Mouse (Mus musculus) heart, adult 2 months (tissue): ENCODE measurements around the gene Sept4.

Source experiments
- CTCF ChIP-seq: fragments of 200-600 bp; IDR thresholded peaks from 2 replicates; pipeline ENCODE4 v1.8.1; 2022; ENCODE audit warnings: antibody characterized with exemption, mild to moderate bottlenecking, moderate library complexity
- EP300 ChIP-seq: fragments of 200-500 bp; IDR thresholded peaks from 2 replicates; pipeline ENCODE4 v1.6.1; 2011; ENCODE audit warnings: low read depth, low read length, control low read depth; ENCODE audit not compliant: insufficient read depth

DNA sequence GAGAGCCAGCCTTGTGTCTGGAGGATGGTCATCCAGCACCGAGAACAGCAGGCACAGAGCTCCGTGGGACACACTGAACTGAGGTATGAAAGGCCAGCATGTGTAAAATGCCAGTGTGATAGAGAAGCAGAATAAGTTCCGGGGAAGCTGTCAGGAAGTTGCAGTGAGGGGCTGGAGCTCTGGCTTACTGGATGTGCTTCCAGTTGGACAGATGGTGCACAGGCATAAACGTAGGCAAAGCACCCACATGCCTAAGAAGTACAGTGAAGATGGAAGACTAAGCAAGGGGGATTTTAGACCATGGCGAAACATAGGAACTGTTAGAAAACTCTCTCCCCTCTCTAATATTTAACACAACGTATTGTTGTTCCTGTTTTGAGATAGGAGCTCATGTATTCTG lies 7.5 kb upstream of the Sept4 start:
- no peak for TF ChIP-seq EP300
- TF ChIP-seq CTCF: no peak
